Mouse (Mus musculus) inflammation-experienced regulatory T-cells (primary cell): Measurements from ENCODE around the gene Vmn1r78. TPM values are rescaled to one million over a fixed set of nuclear protein-coding genes. Genes with fewer than 3 reads are reported as not detected.

Experiments used
- polyA plus RNA-seq, 2 experiments: library from polyadenylated mRNA; unstranded; fragments of 100-300 nt; shearing (Covaris generic); gene quantifications; one replicate each; pipeline ENCODE4 v1.2.1; 2017

Vmn1r78 gene
- under 1 TPM in 1 of 2 experiments, not detected in 1; 0.13 TPM for polyA plus RNA-seq

GRCm38 (mm10) chr7:12149957-12150356, at the start of gene Vmn1r78:
Gene Vmn1r78 (plus strand): TSS chr7:12150257.

GRCm38 (mm10) chr7:12170979-12171378, 20.9 kb downstream of the Vmn1r78 start, which contains the start of gene Vmn1r79:
Gene Vmn1r79 (plus strand): TSS chr7:12171279.

GRCm38 (mm10) chr7:12188986-12189385, 38.9 kb downstream of the Vmn1r78 start, which contains the start of gene Vmn1r80:
Gene Vmn1r80 (plus strand): TSS chr7:12189286.

Other genes starting within 250 kb of the Vmn1r78 start
- under 1 TPM; 0.06 to 0.49 TPM for gene Vmn1r76, start 212.0 kb upstream of the Vmn1r78 start, polyA plus RNA-seq
- 1 to 10 TPM in 1 of 2 experiments, not detected in 1; 1.2 TPM for gene Vmn1r77, start 113.5 kb upstream of the Vmn1r78 start, polyA plus RNA-seq
- under 1 TPM in 1 of 2 experiments, not detected in 1; 0.04 TPM for gene Vmn1r79, start 21.0 kb downstream of the Vmn1r78 start, polyA plus RNA-seq
- under 1 TPM; 0.14 to 0.38 TPM for gene Vmn1r80, start 39.0 kb downstream of the Vmn1r78 start, polyA plus RNA-seq
- gene Vmn1r81, start 118.0 kb downstream of the Vmn1r78 start, polyA plus RNA-seq: 1 to 10 TPM in 1 of 2 experiments, under 1 TPM in 1; 0.12 to 1.0 TPM
- under 1 TPM in 1 of 2 experiments, not detected in 1; 0.07 TPM for gene Vmn1r82, start 150.2 kb downstream of the Vmn1r78 start, polyA plus RNA-seq
- not detected for gene Vmn1r83, start 179.2 kb downstream of the Vmn1r78 start, polyA plus RNA-seq
- gene Vmn1r84, start 219.0 kb downstream of the Vmn1r78 start, polyA plus RNA-seq: 1 to 10 TPM in 1 of 2 experiments, under 1 TPM in 1; 0.30 to 2.0 TPM